ENCODE assay signal across 26 mouse cellular contexts in the genomic region with DNA sequence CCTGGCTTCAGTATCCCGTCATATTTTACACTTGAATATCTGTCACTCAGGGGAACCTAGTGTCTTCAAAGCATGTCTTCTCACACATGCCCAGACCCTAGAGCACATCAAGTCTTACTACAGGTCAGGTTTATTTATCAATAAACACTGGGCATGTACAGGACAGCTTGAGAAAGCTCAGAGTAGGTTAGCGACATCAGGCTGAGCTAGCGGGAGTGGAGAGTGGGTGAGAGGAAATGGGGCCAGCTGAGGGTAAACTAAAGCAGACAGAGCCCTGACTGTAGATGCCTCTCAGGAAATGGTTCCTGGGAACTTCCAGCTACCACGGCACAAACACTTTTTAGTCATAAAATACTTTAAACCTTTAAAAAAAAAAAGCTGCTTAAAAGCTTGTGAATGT. TPM values are rescaled to one million over a fixed set of nuclear protein-coding genes. Genes with fewer than 3 reads are reported as not detected.
A peak's percentile ranks its signal among the peaks of the same experiment; 100 is the strongest.
DNase-seq lines count a peak whose midpoint lies in the region; ATAC-seq and TF ChIP-seq lines count a peak whose summit lies in the region.
"Had no signal": no experiment of that assay in that cellular context is flagged by ENCODE, and none has a peak within 500 bp of the region (broad histone marks: within the 10 kb centered on the region; RNA-seq: fewer than 3 reads in every experiment).

No protein-coding gene starts in this region.

- 0 out of 2 replicates have a peak, but pooled peaks cover 4% of the 10 kb centered on the region for H3K36me3 ChIP-seq in spleen, adult 2 months (ENCODE audit: control insufficient read depth, insufficient read depth, low read length)
- no peaks in the 10 kb centered on the region; the same call in 1 of the 2 replicates for H3K36me3 ChIP-seq in hindbrain, embryonic 11.5 days (ENCODE audit: control insufficient read depth, insufficient read depth, low read length)

- TF ChIP-seq CTCF in spleen, adult 2 months (IDR thresholded peaks at IDR 0.05; ENCODE audit: extremely low read depth, insufficient read depth, insufficient read length, insufficient replicate concordance), result no peak

- no peaks in the 10 kb centered on the region for H3K9me3 ChIP-seq in hindbrain, embryonic 11.5 days (ENCODE audit: control insufficient read depth, low read length)
- H3K9me3 ChIP-seq: embryonic facial prominence, embryonic 10.5 days; embryonic facial prominence, embryonic 15.5 days; forebrain, embryonic 13.5 days; hindbrain, embryonic 10.5 days; limb, embryonic 12.5 days; neural tube, embryonic 15.5 days had no signal

- H3K4me2 ChIP-seq in hindbrain, embryonic 11.5 days (replicated peaks; ENCODE audit: low read depth, low read length), result no peak overlapping the region
- H3K4me2 ChIP-seq: embryonic facial prominence, embryonic 15.5 days; forebrain, embryonic 13.5 days; limb, embryonic 12.5 days; liver, embryonic 11.5 days; neural tube, embryonic 15.5 days had no signal

- DNase-seq in spleen, adult 2 months (ENCODE audit: low read depth in 1 of 2, low spot score in 2 of 2), result no peak
- DNase-seq in spleen, adult 18-20 months, result no peak
- peak; percentile 47 for DNase-seq in T-cell, adult 2 months (ENCODE audit: low spot score)
- DNase-seq in thymus, postnatal 0 days (ENCODE audit: low spot score), result peak; percentile 46
- peak; percentile 64 for DNase-seq in thymus, postnatal 4 days
- no peak for DNase-seq in hindbrain, embryonic 11.5 days (ENCODE audit: low spot score)
- DNase-seq in frontal cortex, postnatal 10 days (ENCODE audit: low spot score in 2 of 2), result no peak
- DNase-seq: cerebellum, adult 8-10 months; cerebellum, postnatal 25 days; gastrocnemius, postnatal 14 days; heart, postnatal 14 days; kidney, adult 9 months; kidney, postnatal 10 days; lung, postnatal 10 days; midbrain, embryonic 14.5 days had no signal

- H3K27me3 ChIP-seq in spleen, adult 2 months (ENCODE audit: control insufficient read depth, insufficient read depth, low read length), result no peaks in the 10 kb centered on the region
- H3K27me3 ChIP-seq in hindbrain, embryonic 11.5 days (ENCODE audit: control insufficient read depth, insufficient read depth, low read length), result no peaks in the 10 kb centered on the region
- H3K27me3 ChIP-seq: embryonic facial prominence, embryonic 15.5 days; forebrain, embryonic 13.5 days; limb, embryonic 12.5 days; neural tube, embryonic 15.5 days; Patski had no signal

- TF ChIP-seq POLR2A in spleen, adult 2 months (IDR thresholded peaks at IDR 0.05; ENCODE audit: low read depth, low read length), result no peak

- H3K9ac ChIP-seq in hindbrain, embryonic 11.5 days (ENCODE audit: low read depth, low read length), result no peak overlapping the region
- H3K9ac ChIP-seq: embryonic facial prominence, embryonic 15.5 days; forebrain, embryonic 13.5 days; limb, embryonic 12.5 days; neural tube, embryonic 15.5 days had no signal

- 57% methylated on average over 4 of the region's 4 CpGs for WGBS in spleen, adult 2 months
- WGBS in hindbrain, embryonic 11.5 days, result 79% methylated on average over 4 of the region's 4 CpGs

- no peak for ATAC-seq in hindbrain, embryonic 11.5 days (ENCODE audit: low FRiP score)
- ATAC-seq: forebrain, embryonic 13.5 days; hindbrain, embryonic 16.5 days; intestine, postnatal 0 days; Patski had no signal

- H3K27ac ChIP-seq in spleen, adult 2 months (ENCODE audit: insufficient read depth, low read length), result peak overlapping the region; percentile 49
- H3K27ac ChIP-seq in hindbrain, embryonic 11.5 days (ENCODE audit: low read depth, low read length), result no peak overlapping the region
- H3K27ac ChIP-seq: embryonic facial prominence, embryonic 10.5 days; embryonic facial prominence, embryonic 15.5 days; forebrain, embryonic 13.5 days; hindbrain, embryonic 10.5 days; limb, embryonic 12.5 days; macrophage; neural tube, embryonic 15.5 days had no signal

- no peak overlapping the region for H3K4me3 ChIP-seq in spleen, adult 2 months (ENCODE audit: extremely low read depth, insufficient read depth, insufficient read length)
- no peak overlapping the region for H3K4me3 ChIP-seq in hindbrain, embryonic 11.5 days (ENCODE audit: low read depth, low read length)
- H3K4me3 ChIP-seq: embryonic facial prominence, embryonic 10.5 days; embryonic facial prominence, embryonic 15.5 days; forebrain, embryonic 13.5 days; hindbrain, embryonic 10.5 days; limb, embryonic 12.5 days; neural tube, embryonic 15.5 days had no signal

- H3K4me1 ChIP-seq in spleen, adult 2 months (ENCODE audit: control insufficient read depth, insufficient read depth, insufficient read length), result peaks cover 27% of the 10 kb centered on the region; the same call in 1 of the 2 replicates
- H3K4me1 ChIP-seq in hindbrain, embryonic 11.5 days (replicated peaks; ENCODE audit: control insufficient read depth, insufficient read depth, low read length), result no peaks in the 10 kb centered on the region
- H3K4me1 ChIP-seq: embryonic facial prominence, embryonic 10.5 days; embryonic facial prominence, embryonic 15.5 days; forebrain, embryonic 13.5 days; hindbrain, embryonic 10.5 days; limb, embryonic 12.5 days; neural tube, embryonic 15.5 days had no signal

RNA-seq across cellular contexts. Expression of gene Ttc13, which starts 18.3 kb away (rescaled TPM):
- polyA plus RNA-seq in spleen, adult 2 months (2012; rRNA removed), result 18.5 and 21.1 TPM in 2 replicates
- polyA plus RNA-seq in thymus, postnatal 0 days (2015; fragmentation: Nextera tagmentation; extraction: Ambion mirVana), result 50.8 and 54.3 TPM in 2 replicates
- polyA plus RNA-seq in hindbrain, embryonic 11.5 days (2014; fragmentation: Nextera tagmentation; extraction: Ambion mirVana), result 59.0 and 59.1 TPM in 2 replicates

RNA-seq across cellular contexts. Expression of gene Arv1, which starts 18.4 kb away (rescaled TPM):
- polyA plus RNA-seq in spleen, adult 2 months (2012; rRNA removed), result 18.0 and 19.4 TPM in 2 replicates
- 20.5 and 23.3 TPM in 2 replicates for polyA plus RNA-seq in thymus, postnatal 0 days (2015; fragmentation: Nextera tagmentation; extraction: Ambion mirVana)
- polyA plus RNA-seq in hindbrain, embryonic 11.5 days (2014; fragmentation: Nextera tagmentation; extraction: Ambion mirVana), result 32.2 and 34.0 TPM in 2 replicates

RNA-seq across cellular contexts. Expression of gene 2310022B05Rik, which starts 40.4 kb away (rescaled TPM):
- polyA plus RNA-seq in spleen, adult 2 months (2012; rRNA removed), result 31.6 and 40.7 TPM in 2 replicates
- 6.7 and 6.9 TPM in 2 replicates for polyA plus RNA-seq in thymus, postnatal 0 days (2015; fragmentation: Nextera tagmentation; extraction: Ambion mirVana)
- 19.6 and 22.6 TPM in 2 replicates for polyA plus RNA-seq in hindbrain, embryonic 11.5 days (2014; fragmentation: Nextera tagmentation; extraction: Ambion mirVana)

RNA-seq across cellular contexts. Expression of gene Fam89a, which starts 48.1 kb away (rescaled TPM):
- 1.2 and 1.5 TPM in 2 replicates for polyA plus RNA-seq in spleen, adult 2 months (2012; rRNA removed)
- 6.1 and 7.7 TPM in 2 replicates for polyA plus RNA-seq in thymus, postnatal 0 days (2015; fragmentation: Nextera tagmentation; extraction: Ambion mirVana)
- 3.9 and 4.3 TPM in 2 replicates for polyA plus RNA-seq in hindbrain, embryonic 11.5 days (2014; fragmentation: Nextera tagmentation; extraction: Ambion mirVana)
- polyA plus RNA-seq: macrophage had no signal

Comparison
In these comparisons a context has a peak if more than half of its experiments do, and no peak if none do; other contexts are left out.
1. DNase-seq: peak in T-cell, adult 2 months (single experiment), thymus, postnatal 0 days (single experiment) and thymus, postnatal 4 days (single experiment); none in spleen, adult 2 months (0 of 2), spleen, adult 18-20 months (0 of 2), hindbrain, embryonic 11.5 days (single experiment) and frontal cortex, postnatal 10 days (0 of 2).